Mouse (Mus musculus) limb, embryonic 14.5 days (tissue): ENCODE results near the gene Nr5a2. TPM values are rescaled to one million over a fixed set of nuclear protein-coding genes. Genes with fewer than 3 reads are reported as not detected.
A peak's percentile ranks its signal among the peaks of the same experiment; 100 is the strongest.

Source experiments
- ATAC-seq: fragments of 200-750 bp; cut with Nextera tagmentation; 2 replicates; pipeline ENCODE4 v1.8.0; 2017; ENCODE audit warnings: low read depth, moderate number of reproducible peaks, moderate TSS enrichment; ENCODE audit not compliant: low FRiP score
- DNase-seq: peaks from one replicate; pipeline ENCODE4 v3.0.0-alpha.2; 2015; ENCODE audit warnings: low spot score
- H3K27ac ChIP-seq: fragments of 300-500 bp; sonication (generic); replicated peaks from 2 replicates; pipeline ENCODE4 v1.5.1; 2014; ENCODE audit warnings: low read depth, mild to moderate bottlenecking, low read length, moderate library complexity, mixed read lengths
- H3K27me3 ChIP-seq: fragments of 300-500 bp; sonication (generic); 2 replicates; pipeline ENCODE4 v1.6.1; 2014; ENCODE audit warnings: low read length, mixed read lengths; ENCODE audit not compliant: control insufficient read depth, insufficient read depth
- H3K36me3 ChIP-seq: fragments of 300-500 bp; sonication (generic); 2 replicates; pipeline ENCODE4 v1.6.1; 2014; ENCODE audit warnings: mild to moderate bottlenecking, low read length, moderate library complexity, mixed read lengths; ENCODE audit not compliant: control insufficient read depth, insufficient read depth
- H3K4me1 ChIP-seq: fragments of 300-500 bp; sonication (generic); 2 replicates; pipeline ENCODE4 v1.6.1; 2014; ENCODE audit warnings: antibody characterized with exemption, low read length, mixed read lengths; ENCODE audit not compliant: control insufficient read depth, insufficient read depth
- H3K4me2 ChIP-seq: fragments of 300-500 bp; sonication (generic); replicated peaks from 2 replicates; pipeline ENCODE4 v1.6.1; 2014; ENCODE audit warnings: low read depth, mild to moderate bottlenecking, low read length, moderate library complexity; ENCODE audit not compliant: severe bottlenecking
- H3K4me3 ChIP-seq: fragments of 300-500 bp; sonication (generic); replicated peaks from 2 replicates; pipeline ENCODE4 v1.5.1; 2014; ENCODE audit warnings: low read length
- H3K9ac ChIP-seq: fragments of 300-500 bp; sonication (generic); 2 replicates; pipeline ENCODE4 v1.6.1; 2014; ENCODE audit warnings: mild to moderate bottlenecking, low read depth, low read length, moderate library complexity; ENCODE audit not compliant: severe bottlenecking
- H3K9me3 ChIP-seq: fragments of 300-500 bp; sonication (generic); 2 replicates; pipeline ENCODE4 v1.6.1; 2016; ENCODE audit warnings: low read length; ENCODE audit not compliant: control insufficient read depth
- POLR2A ChIP-seq: fragments of 200-500 bp; IDR thresholded peaks from 2 replicates; pipeline ENCODE4 v1.8.0; 2012; ENCODE audit warnings: inconsistent platforms, mild to moderate bottlenecking, moderate library complexity, borderline replicate concordance; ENCODE audit not compliant: insufficient read depth, insufficient read length; ENCODE audit errors: extremely low read depth
- WGBS: fragments of 180-500 bp; shearing (Covaris S2); extraction: QIAGEN DNeasy Blood & Tissue Kit; methylation state at CpG from one replicate; pipeline ENCODE4 v1.1.7; 2014; 5-methylcytosine and 5-hydroxymethylcytosine counted together
- polyA plus RNA-seq, 2 experiments: library from polyadenylated mRNA; depleted of rRNA in 1 of 2; stranded (reverse) in 1 of 2; unstranded in 1 of 2; fragments of >200 nt; fragmentation: Nextera tagmentation in 1 of 2; extraction: Ambion mirVana in 1 of 2; gene quantifications; 2 replicates each; pipeline versions ENCODE4 v1.2.1 to v1.2.3; 2012 to 2014

The Nr5a2 gene
- polyA plus RNA-seq, 2 experiments: 1.0 to 1.1 TPM

DNA sequence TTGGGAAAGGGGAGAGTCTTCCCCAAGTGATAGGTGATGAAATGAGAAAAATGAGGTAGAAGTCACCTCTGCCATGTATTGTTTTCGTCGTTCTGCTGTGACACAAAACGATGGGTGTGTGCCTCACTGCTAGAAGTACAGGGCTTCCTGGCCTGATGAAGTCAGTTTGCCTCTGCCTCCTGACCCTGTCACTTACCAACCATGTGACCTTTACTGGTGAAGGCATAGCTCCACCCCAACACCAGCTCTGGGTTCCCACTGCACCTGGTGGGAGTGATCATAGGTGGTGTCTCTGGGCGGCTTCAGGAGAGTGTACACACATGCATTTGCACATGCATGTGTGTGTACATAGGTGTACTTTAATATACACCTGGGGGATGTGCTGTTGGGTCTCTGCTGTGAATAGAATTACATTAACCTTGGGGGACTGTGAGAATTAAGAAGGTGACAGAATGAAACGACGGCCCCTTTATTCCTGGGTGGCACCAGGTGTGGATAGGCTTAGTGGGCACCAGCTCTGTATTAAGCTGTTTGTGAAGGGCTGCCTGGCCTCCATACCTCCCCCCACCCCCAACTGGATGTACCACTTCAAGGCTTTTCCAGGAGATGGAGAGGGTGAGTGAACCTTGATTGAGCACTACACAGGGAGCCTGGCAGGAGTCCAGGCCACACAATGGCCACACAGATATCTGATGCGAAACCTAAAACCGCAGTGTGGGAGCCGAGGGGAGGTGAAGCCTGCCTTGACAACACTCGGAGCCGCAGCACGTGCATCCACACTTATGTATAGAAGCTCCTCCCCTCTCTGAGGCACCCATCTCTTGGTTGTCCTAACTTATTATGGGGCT, 127.7 kb downstream of the Nr5a2 start:
- no peaks in the 10 kb centered on the region for H3K36me3 ChIP-seq
- 61% methylated on average over 12 of the region's 12 CpGs for WGBS
- DNase-seq: peak; percentile 17

DNA sequence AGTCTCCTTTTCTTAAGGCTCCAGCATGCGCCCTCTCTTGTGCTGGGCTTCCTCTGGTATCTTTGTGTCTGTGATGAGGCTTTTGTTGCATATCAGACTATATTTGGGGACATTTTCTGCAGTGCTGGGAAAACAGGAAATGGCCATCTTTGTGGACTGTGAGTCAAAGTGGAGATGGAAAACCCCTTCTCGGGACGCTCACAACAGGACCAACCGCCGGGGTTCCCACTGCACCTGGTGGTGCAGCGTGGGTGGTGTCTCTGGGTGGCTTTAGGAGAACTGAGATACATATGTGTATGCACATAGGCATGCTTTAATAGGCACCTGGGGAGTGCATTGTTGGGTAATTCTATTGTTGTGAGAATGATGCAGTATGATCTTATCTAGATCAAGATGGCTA, 129.3 kb downstream of the Nr5a2 start:
- DNase-seq (no peak), ATAC-seq (no peak)
- Histone ChIP-seq H3K9me3 (no peaks in the 10 kb centered on the region), H3K4me3 (no peak overlapping the region), H3K9ac (no peak overlapping the region), H3K4me2 (no peak overlapping the region), H3K36me3 (no peaks in the 10 kb centered on the region), H3K4me1 (no peaks in the 10 kb centered on the region), H3K27ac (no peak overlapping the region), H3K27me3 (no peaks in the 10 kb centered on the region)
- WGBS: 89% methylated on average over 6 of the region's 6 CpGs
- no peak for TF ChIP-seq POLR2A

More for the DNA sequence above, 127.7 kb downstream of the Nr5a2 start:
- H3K9ac ChIP-seq: no peak overlapping the region
- ATAC-seq: peak; percentile 30; the same call in 1 of the 2 replicates
- no peak for TF ChIP-seq POLR2A
- H3K4me1 ChIP-seq: no peaks in the 10 kb centered on the region
- no peak overlapping the region for H3K4me2 ChIP-seq
- H3K27ac ChIP-seq: no peak overlapping the region
- H3K27me3 ChIP-seq: no peaks in the 10 kb centered on the region
- no peak overlapping the region for H3K4me3 ChIP-seq
- no peaks in the 10 kb centered on the region for H3K9me3 ChIP-seq

DNA sequence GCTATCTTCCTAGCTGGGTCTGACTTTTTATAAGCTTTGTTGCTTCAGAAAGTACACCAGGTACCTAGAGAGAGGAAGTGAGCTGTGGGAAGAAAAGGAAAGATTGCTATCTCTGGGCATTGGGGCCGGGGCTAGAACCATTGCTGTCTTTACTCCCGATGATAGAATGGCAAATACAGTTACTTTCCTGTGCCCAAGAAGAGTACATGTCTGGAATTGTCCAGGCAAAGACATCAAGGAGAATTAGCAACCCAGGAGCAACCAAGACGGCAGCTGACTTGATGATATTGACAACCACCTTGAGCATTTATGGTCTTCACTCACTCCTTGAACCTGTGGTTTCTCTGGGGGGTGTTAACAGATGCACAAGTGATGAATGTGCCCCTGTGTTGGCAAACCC, 130.3 kb downstream of the Nr5a2 start:
- no peak for ATAC-seq
- no peaks in the 10 kb centered on the region for H3K9me3 ChIP-seq
- no peaks in the 10 kb centered on the region for H3K4me1 ChIP-seq
- no peaks in the 10 kb centered on the region for H3K36me3 ChIP-seq
- H3K9ac ChIP-seq: no peak overlapping the region
- no peak overlapping the region for H3K27ac ChIP-seq
- 97% methylated on average over 3 of the region's 3 CpGs for WGBS
- H3K4me3 ChIP-seq: no peak overlapping the region
- no peak for DNase-seq
- no peak for TF ChIP-seq POLR2A
- no peaks in the 10 kb centered on the region for H3K27me3 ChIP-seq
- H3K4me2 ChIP-seq: no peak overlapping the region

DNA sequence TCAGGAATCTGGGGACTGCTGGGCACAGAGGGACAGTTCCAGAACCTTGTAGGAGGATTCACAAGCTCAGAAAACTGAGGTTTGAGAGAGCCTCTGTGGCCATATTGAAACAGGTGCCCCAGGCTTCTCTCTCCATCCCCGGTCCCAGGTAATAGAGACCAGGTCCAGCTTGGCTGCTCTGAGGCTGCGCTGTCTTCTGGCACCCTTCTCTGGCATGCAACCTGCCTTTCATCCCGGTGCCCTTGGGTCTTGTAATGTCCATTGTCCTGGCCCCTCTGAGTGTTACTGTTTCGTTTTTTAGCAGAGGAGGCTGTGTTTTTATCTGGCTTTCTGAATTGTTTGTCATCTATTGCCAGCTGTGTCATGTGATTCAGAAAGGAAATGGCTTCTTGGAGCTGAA, 136.4 kb downstream of the Nr5a2 start:
- Histone ChIP-seq H3K9me3 (no peaks in the 10 kb centered on the region), H3K4me1 (no peaks in the 10 kb centered on the region), H3K27me3 (no peaks in the 10 kb centered on the region), H3K4me2 (no peak overlapping the region), H3K9ac (no peak overlapping the region), H3K27ac (no peak overlapping the region), H3K4me3 (no peak overlapping the region), H3K36me3 (no peaks in the 10 kb centered on the region)
- ATAC-seq (no peak), DNase-seq (no peak)
- no peak for TF ChIP-seq POLR2A
- 74% methylated on average over 4 of the region's 4 CpGs for WGBS

- Histone ChIP-seq H3K4me2 (no peak overlapping the region), H3K27ac (no peak overlapping the region), H3K4me3 (no peak overlapping the region), H3K27me3 (no peaks in the 10 kb centered on the region), H3K4me1 (no peaks in the 10 kb centered on the region), H3K9me3 (no peaks in the 10 kb centered on the region), H3K9ac (no peak overlapping the region), H3K36me3 (no peaks in the 10 kb centered on the region)
- 69% methylated on average over 6 of the region's 6 CpGs for WGBS
- no peak for ATAC-seq
- no peak for TF ChIP-seq POLR2A
- peak; percentile 13 for DNase-seq
These were observed 159.6 kb downstream of the Nr5a2 start for GRCm38 (mm10) chr1:136800625-136801024.
